Mouse (Mus musculus) liver, embryonic 16.5 days (tissue): ENCODE measurements around the gene Znhit6. TPM values are rescaled to one million over a fixed set of nuclear protein-coding genes. Genes with fewer than 3 reads are reported as not detected.

Source experiments
- ATAC-seq: fragments of 200-750 bp; cut with Nextera tagmentation; 2 replicates; pipeline ENCODE4 v1.8.0; 2017; ENCODE audit warnings: low read depth, mild to moderate bottlenecking, moderate number of reproducible peaks, moderate library complexity
- H3K27ac ChIP-seq: fragments of 300-500 bp; sonication (generic); 2 replicates; pipeline ENCODE4 v1.5.1; 2014; ENCODE audit warnings: mild to moderate bottlenecking, low read length
- H3K27me3 ChIP-seq: fragments of 300-500 bp; sonication (generic); 2 replicates; pipeline ENCODE4 v1.6.1; 2014; ENCODE audit warnings: low read depth, low read length, mixed read lengths; ENCODE audit not compliant: control insufficient read depth, insufficient read depth
- H3K36me3 ChIP-seq: fragments of 300-500 bp; sonication (generic); 2 replicates; pipeline ENCODE4 v1.6.1; 2014; ENCODE audit warnings: mild to moderate bottlenecking; ENCODE audit not compliant: control insufficient read depth, insufficient read depth
- H3K4me1 ChIP-seq: fragments of 300-500 bp; sonication (generic); 2 replicates; pipeline ENCODE4 v1.6.1; 2014; ENCODE audit warnings: low read depth, low read length, mixed read lengths; ENCODE audit not compliant: control insufficient read depth
- H3K4me2 ChIP-seq: fragments of 300-500 bp; sonication (generic); 2 replicates; pipeline ENCODE4 v1.6.1; 2014; ENCODE audit warnings: low read depth, low read length, mixed read lengths
- H3K4me3 ChIP-seq: fragments of 300-500 bp; sonication (generic); 2 replicates; pipeline ENCODE4 v1.5.1; 2014; ENCODE audit warnings: low read depth, mild to moderate bottlenecking, low read length
- H3K9ac ChIP-seq: fragments of 300-500 bp; sonication (generic); 2 replicates; pipeline ENCODE4 v1.6.1; 2014; ENCODE audit warnings: low read depth, low read length
- H3K9me3 ChIP-seq: fragments of 300-500 bp; sonication (generic); replicated peaks from 2 replicates; pipeline ENCODE4 v1.6.1; 2016; ENCODE audit warnings: low read length; ENCODE audit not compliant: control insufficient read depth
- WGBS: fragments of 180-500 bp; shearing (Covaris S2); extraction: QIAGEN DNeasy Blood & Tissue Kit; methylation state at CpG from one replicate; pipeline ENCODE4 v1.1.7; 2014; ENCODE audit not compliant: insufficient replicate concordance; 5-methylcytosine and 5-hydroxymethylcytosine counted together
- polyA plus RNA-seq: library from polyadenylated mRNA; unstranded; fragments of >200 nt; fragmentation: Nextera tagmentation; extraction: Ambion mirVana; gene quantifications from 2 replicates; pipeline ENCODE4 v1.2.1, GENCODE M21; 2015

Znhit6 gene
- polyA plus RNA-seq, 1 experiment from 2014 or later, result 9.5 TPM

DNA sequence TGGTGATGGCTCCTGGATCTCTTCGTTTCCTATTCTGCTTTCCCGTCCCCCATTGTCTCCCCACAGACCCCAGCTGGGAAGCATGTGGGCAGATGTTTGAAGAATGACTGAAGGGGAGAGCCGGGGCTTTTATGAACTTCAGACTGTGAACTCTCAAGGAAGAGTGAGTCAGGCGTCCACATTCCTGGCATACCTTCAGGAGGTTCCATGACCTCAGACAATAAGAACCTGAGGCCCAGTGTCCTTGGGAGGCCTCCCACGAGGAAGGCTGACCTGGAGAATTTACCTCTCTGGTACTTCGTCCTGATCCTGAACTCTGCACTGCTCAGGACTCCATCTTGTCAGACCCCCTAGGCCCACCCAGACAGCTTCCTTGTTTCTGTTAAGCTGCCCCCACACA, 56.9 kb downstream of the Znhit6 start:
- Histone ChIP-seq H3K27me3 (no peaks in the 10 kb centered on the region), H3K9ac (no peak overlapping the region), H3K4me2 (no peak overlapping the region), H3K9me3 (no peaks in the 10 kb centered on the region), H3K27ac (no peak overlapping the region), H3K4me3 (no peak overlapping the region), H3K4me1 (peaks cover 4% of the 10 kb centered on the region; the same call in 1 of the 2 replicates), H3K36me3 (no peaks in the 10 kb centered on the region)
- WGBS, result 30% methylated on average over 6 of the region's 6 CpGs
- ATAC-seq, result no peak

- peak; percentile 83 for ATAC-seq
- peaks cover 4% of the 10 kb centered on the region; the same call in 1 of the 2 replicates for H3K4me1 ChIP-seq
- WGBS, result 50% methylated on average over 14 of the region's 14 CpGs
- no peak overlapping the region for H3K4me3 ChIP-seq
- H3K4me2 ChIP-seq, result peak overlapping the region; percentile 30; the same call in 1 of the 2 replicates
- H3K27me3 ChIP-seq, result no peaks in the 10 kb centered on the region
- no peak overlapping the region; the same call in 1 of the 2 replicates for H3K27ac ChIP-seq
- no peaks in the 10 kb centered on the region for H3K9me3 ChIP-seq
- no peaks in the 10 kb centered on the region for H3K36me3 ChIP-seq
- no peak overlapping the region for H3K9ac ChIP-seq
Observed at GRCm38 (mm10) chr3:145634002-145634710, 58.2 kb downstream of the Znhit6 start.

DNA sequence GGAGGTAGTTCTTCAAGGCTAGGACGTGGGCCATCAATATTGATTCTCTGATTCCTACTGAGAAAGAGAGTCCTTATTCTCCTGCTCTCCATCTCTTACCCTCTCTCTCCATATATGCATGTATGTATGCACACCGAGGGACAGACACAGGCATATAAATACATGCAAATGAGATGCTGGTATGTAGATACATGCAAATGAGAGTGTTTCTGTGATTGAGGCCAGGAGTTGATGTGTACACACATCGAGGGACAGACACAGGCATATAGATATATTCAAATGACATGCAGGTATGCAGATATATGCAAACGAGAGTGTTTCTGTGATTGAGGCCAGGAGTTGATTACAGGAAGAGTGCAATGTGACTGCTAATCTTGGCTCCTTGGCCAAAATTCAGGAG, 64.2 kb downstream of the Znhit6 start:
- no peak for ATAC-seq
- Histone ChIP-seq H3K27me3 (no peaks in the 10 kb centered on the region), H3K27ac (no peak overlapping the region), H3K4me3 (no peak overlapping the region), H3K36me3 (no peaks in the 10 kb centered on the region), H3K9ac (no peak overlapping the region), H3K4me1 (no peaks in the 10 kb centered on the region; the same call in 1 of the 2 replicates), H3K4me2 (no peak overlapping the region), H3K9me3 (no peaks in the 10 kb centered on the region)
- WGBS, result 52% methylated on average over 4 of the region's 4 CpGs

GRCm38 (mm10) chr3:145640583-145640982, 64.6 kb downstream of the Znhit6 start:
- no peaks in the 10 kb centered on the region for H3K9me3 ChIP-seq
- H3K4me3 ChIP-seq, result no peak overlapping the region
- H3K27me3 ChIP-seq, result no peaks in the 10 kb centered on the region
- H3K4me1 ChIP-seq, result no peaks in the 10 kb centered on the region; the same call in 1 of the 2 replicates
- no peak overlapping the region for H3K9ac ChIP-seq
- H3K4me2 ChIP-seq, result no peak overlapping the region
- WGBS, result 58% methylated on average over 4 of the region's 4 CpGs
- no peak for ATAC-seq
- no peaks in the 10 kb centered on the region for H3K36me3 ChIP-seq
- H3K27ac ChIP-seq, result no peak overlapping the region

- Histone ChIP-seq H3K4me1 (no peaks in the 10 kb centered on the region; the same call in 1 of the 2 replicates), H3K27ac (no peak overlapping the region), H3K9me3 (no peaks in the 10 kb centered on the region), H3K4me2 (no peak overlapping the region), H3K9ac (no peak overlapping the region), H3K27me3 (no peaks in the 10 kb centered on the region), H3K36me3 (no peaks in the 10 kb centered on the region), H3K4me3 (no peak overlapping the region)
- no peak for ATAC-seq
- 50% methylated on average over 5 of the region's 5 CpGs for WGBS
Observed at GRCm38 (mm10) chr3:145641036-145641685, 65.2 kb downstream of the Znhit6 start.

DNA sequence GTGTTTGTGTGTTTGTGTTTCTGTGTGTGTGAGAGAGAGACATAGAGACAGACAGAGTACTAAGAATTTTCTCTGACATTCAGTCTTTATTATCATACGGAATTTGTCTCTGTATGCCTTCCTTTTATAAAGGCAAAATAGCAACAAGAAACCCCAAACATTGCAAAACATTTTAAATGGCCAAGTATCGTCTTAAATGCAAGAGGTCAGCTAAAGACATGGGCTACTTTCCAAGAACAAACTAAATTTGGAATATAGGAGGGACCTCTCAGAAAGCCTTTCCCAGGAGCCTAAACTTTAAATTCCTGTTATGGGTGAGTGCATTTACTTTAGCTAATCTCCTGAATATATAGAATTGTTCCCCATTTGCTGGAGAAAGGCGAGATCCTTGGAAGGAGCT, 65.9 kb downstream of the Znhit6 start:
- H3K27ac ChIP-seq, result no peak overlapping the region
- ATAC-seq, result no peak
- H3K4me2 ChIP-seq, result no peak overlapping the region
- no peak overlapping the region for H3K9ac ChIP-seq
- H3K4me3 ChIP-seq, result no peak overlapping the region
- H3K9me3 ChIP-seq, result no peaks in the 10 kb centered on the region
- H3K36me3 ChIP-seq, result no peaks in the 10 kb centered on the region
- no peaks in the 10 kb centered on the region for H3K27me3 ChIP-seq
- WGBS, result 45% methylated on average over 3 of the region's 3 CpGs
- no peaks in the 10 kb centered on the region; the same call in 1 of the 2 replicates for H3K4me1 ChIP-seq

GRCm38 (mm10) chr3:145642861-145643260, 66.9 kb downstream of the Znhit6 start:
- H3K27me3 ChIP-seq, result no peaks in the 10 kb centered on the region

DNA sequence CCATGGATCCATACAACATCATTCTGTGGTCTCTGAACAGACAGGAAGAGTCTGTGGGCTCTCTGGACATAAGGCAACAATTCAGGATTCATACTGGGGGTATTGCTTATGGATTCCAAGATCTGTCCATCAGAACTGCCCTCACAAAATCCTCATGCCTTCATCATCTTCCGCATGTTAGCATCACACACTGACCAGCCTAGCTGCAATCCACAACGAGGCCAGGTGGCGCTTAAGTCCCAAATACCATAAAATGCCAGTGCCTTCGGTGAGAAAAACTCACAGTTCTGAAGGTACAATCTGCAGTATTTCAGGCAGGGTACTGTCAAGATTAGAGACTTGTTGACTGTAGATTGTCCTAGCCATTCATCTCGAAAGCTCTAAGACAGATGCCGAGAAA, 69.5 kb downstream of the Znhit6 start:
- Histone ChIP-seq H3K4me2 (no peak overlapping the region), H3K4me3 (no peak overlapping the region), H3K4me1 (no peaks in the 10 kb centered on the region; the same call in 1 of the 2 replicates), H3K27me3 (peaks cover 24% of the 10 kb centered on the region), H3K27ac (no peak overlapping the region), H3K36me3 (no peaks in the 10 kb centered on the region), H3K9me3 (no peaks in the 10 kb centered on the region), H3K9ac (no peak overlapping the region)
- no peak for ATAC-seq
- WGBS, result 63% methylated on average over 6 of the region's 6 CpGs

More at GRCm38 (mm10) chr3:145642861-145643260, 66.9 kb downstream of the Znhit6 start:
- Histone ChIP-seq H3K4me1 (no peaks in the 10 kb centered on the region; the same call in 1 of the 2 replicates), H3K36me3 (no peaks in the 10 kb centered on the region), H3K4me3 (no peak overlapping the region), H3K27ac (no peak overlapping the region), H3K9ac (no peak overlapping the region), H3K9me3 (no peaks in the 10 kb centered on the region), H3K4me2 (no peak overlapping the region)
- 53% methylated on average over 11 of the region's 11 CpGs for WGBS
- ATAC-seq, result no peak

- 67% methylated on average over 3 of the region's 3 CpGs for WGBS
- Histone ChIP-seq H3K4me1 (no peaks in the 10 kb centered on the region; the same call in 1 of the 2 replicates), H3K27me3 (peaks cover 29% of the 10 kb centered on the region), H3K27ac (no peak overlapping the region), H3K9me3 (no peaks in the 10 kb centered on the region), H3K36me3 (no peaks in the 10 kb centered on the region), H3K9ac (no peak overlapping the region), H3K4me3 (no peak overlapping the region), H3K4me2 (no peak overlapping the region)
- no peak for ATAC-seq
Observed at GRCm38 (mm10) chr3:145646009-145646408, 70.0 kb downstream of the Znhit6 start.
